Mouse (Mus musculus) hindbrain, embryonic 10.5 days (tissue): ENCODE results near the gene Snx1. TPM values are rescaled to one million over a fixed set of nuclear protein-coding genes. Genes with fewer than 3 reads are reported as not detected.

Experiments used
- DNase-seq: peaks from one replicate; pipeline ENCODE4 v3.0.0-alpha.2; 2017; ENCODE audit warnings: low spot score
- H3K27ac ChIP-seq: fragments of 300-500 bp; sonication (generic); 2 replicates; pipeline ENCODE4 v1.5.1; 2016; ENCODE audit warnings: mild to moderate bottlenecking, moderate library complexity
- H3K27me3 ChIP-seq: fragments of 300-500 bp; sonication (generic); 2 replicates; pipeline ENCODE4 v1.6.1; 2016; ENCODE audit warnings: mild to moderate bottlenecking; ENCODE audit not compliant: poor library complexity, insufficient read depth, severe bottlenecking
- H3K36me3 ChIP-seq: fragments of 300-500 bp; sonication (generic); 2 replicates; pipeline ENCODE4 v1.6.1; 2016; ENCODE audit warnings: mild to moderate bottlenecking, moderate library complexity
- H3K4me1 ChIP-seq: fragments of 300-500 bp; sonication (generic); replicated peaks from 2 replicates; pipeline ENCODE4 v1.6.1; 2016; ENCODE audit warnings: mild to moderate bottlenecking
- H3K4me3 ChIP-seq: fragments of 300-500 bp; sonication (generic); 2 replicates; pipeline ENCODE4 v1.5.1; 2016; ENCODE audit warnings: mild to moderate bottlenecking, moderate library complexity
- H3K9me3 ChIP-seq: fragments of 300-500 bp; sonication (generic); 2 replicates; pipeline ENCODE4 v1.6.1; 2016; ENCODE audit warnings: mild to moderate bottlenecking, moderate library complexity
- WGBS: fragments of 180-500 bp; shearing (Covaris S2); methylation state at CpG from one replicate; pipeline ENCODE4 v1.1.7; 2016; 5-methylcytosine and 5-hydroxymethylcytosine counted together
- polyA plus RNA-seq: library from polyadenylated mRNA; unstranded; fragments of >200 nt; fragmentation: Nextera tagmentation; extraction: Ambion mirVana; gene quantifications from 2 replicates; pipeline ENCODE4 v1.2.1, GENCODE M21; 2016

Snx1 gene
- 128 and 136 TPM in 2 replicates for polyA plus RNA-seq

DNA sequence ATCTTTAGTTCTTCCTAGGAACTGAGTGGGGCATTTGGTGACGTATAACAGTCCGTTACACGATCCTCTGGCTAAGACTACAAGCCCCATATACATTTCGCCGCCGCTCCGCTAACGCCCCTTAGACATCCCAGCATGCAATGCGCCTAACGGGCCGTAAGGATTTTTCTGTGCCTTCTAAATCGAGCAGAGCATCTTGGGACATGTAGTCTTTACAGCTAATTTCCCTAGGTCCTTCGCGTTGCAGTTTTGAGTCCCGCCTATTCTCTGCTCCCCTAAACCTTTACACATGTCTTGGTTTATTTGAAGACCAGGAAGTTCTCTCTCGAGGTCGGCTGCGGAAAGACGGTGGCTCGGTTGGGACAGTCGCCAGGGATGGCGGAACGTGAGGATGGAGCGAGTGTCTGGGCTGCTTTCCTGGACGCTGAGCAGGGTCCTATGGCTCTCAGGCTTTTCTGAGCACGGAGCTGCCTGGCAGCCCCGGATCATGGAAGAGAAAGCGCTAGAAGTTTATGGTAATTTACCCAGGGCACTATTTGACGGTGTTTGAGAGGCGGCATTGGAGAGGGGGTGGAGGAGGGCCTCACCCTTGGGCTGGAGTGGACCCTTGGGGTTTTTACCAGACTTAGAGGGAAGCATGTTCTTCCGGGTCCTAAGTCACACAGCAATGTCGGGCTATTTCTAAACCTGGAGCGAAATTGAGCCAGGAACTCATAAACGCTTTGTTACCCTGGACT, at the start of gene Snx1, which contains the start of gene Ciao2a:
Gene Snx1 (minus strand): TSS at position 132 of the 737 bp plus-strand sequence.
Gene Ciao2a (plus strand): TSS at position 156 of the 737 bp plus-strand sequence.
- Histone ChIP-seq H3K9me3 (no peaks in the 10 kb centered on the region), H3K4me1 (peaks cover 44% of the 10 kb centered on the region), H3K27ac (peak within 1 kb of the TSS; percentile 94), H3K36me3 (peaks cover 23% of the 10 kb centered on the region), H3K27me3 (no peaks in the 10 kb centered on the region), H3K4me3 (peak within 1 kb of the TSS; percentile 86)
- DNase-seq, result peak; percentile 93
- WGBS, result 2% methylated on average over 34 of the region's 34 CpGs

GRCm38 (mm10) chr9:66174985-66175384, 48.6 kb upstream of the Snx1 start:
- WGBS, result 84% methylated on average over 3 of the region's 3 CpGs
- H3K27ac ChIP-seq, result no peak overlapping the region
- no peak for DNase-seq

DNA sequence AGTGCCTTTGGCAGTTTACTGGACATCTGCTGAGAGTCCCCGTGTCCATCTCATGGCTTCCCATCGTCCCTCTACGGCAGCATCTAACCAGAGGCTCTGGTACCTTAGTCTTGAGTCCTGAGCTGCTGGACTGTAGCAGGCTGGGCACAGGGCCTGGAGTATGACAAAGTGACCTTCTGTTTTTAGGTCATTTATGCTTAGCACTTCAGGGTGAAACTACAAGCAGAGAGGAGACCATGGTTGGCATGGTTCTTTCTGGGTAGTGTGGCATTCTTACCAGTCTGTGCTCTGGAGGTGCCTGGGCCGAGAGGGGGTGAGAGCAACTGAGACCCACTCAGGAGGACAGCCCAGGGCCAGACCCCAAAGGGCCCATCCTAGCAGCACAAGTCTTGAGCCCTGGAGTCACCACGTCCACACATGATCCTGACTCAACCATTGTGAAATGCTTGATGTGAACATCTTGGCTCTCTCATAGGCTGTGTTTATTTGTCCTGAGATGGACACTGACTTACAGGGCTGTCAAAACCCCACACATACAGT, 47.0 kb upstream of the Snx1 start:
- Histone ChIP-seq H3K9me3 (no peaks in the 10 kb centered on the region), H3K36me3 (no peaks in the 10 kb centered on the region), H3K27me3 (no peaks in the 10 kb centered on the region), H3K27ac (no peak overlapping the region), H3K4me1 (peaks cover 42% of the 10 kb centered on the region), H3K4me3 (no peak overlapping the region)
- WGBS, result 95% methylated on average over 5 of the region's 5 CpGs
- DNase-seq, result no peak

More at GRCm38 (mm10) chr9:66174985-66175384, 48.6 kb upstream of the Snx1 start:
- no peaks in the 10 kb centered on the region for H3K36me3 ChIP-seq
- H3K27me3 ChIP-seq, result no peaks in the 10 kb centered on the region
- peaks cover 32% of the 10 kb centered on the region for H3K4me1 ChIP-seq
- no peaks in the 10 kb centered on the region for H3K9me3 ChIP-seq
- no peak overlapping the region for H3K4me3 ChIP-seq

GRCm38 (mm10) chr9:66171275-66171921, 45.0 kb upstream of the Snx1 start:
- H3K9me3 ChIP-seq, result no peaks in the 10 kb centered on the region
- no peaks in the 10 kb centered on the region for H3K27me3 ChIP-seq
- H3K4me1 ChIP-seq, result peaks cover 56% of the 10 kb centered on the region
- H3K4me3 ChIP-seq, result no peak overlapping the region
- no peaks in the 10 kb centered on the region for H3K36me3 ChIP-seq
- H3K27ac ChIP-seq, result peak overlapping the region; percentile 78
- WGBS, result 56% methylated on average over 12 of the region's 12 CpGs
- no peak for DNase-seq

DNA sequence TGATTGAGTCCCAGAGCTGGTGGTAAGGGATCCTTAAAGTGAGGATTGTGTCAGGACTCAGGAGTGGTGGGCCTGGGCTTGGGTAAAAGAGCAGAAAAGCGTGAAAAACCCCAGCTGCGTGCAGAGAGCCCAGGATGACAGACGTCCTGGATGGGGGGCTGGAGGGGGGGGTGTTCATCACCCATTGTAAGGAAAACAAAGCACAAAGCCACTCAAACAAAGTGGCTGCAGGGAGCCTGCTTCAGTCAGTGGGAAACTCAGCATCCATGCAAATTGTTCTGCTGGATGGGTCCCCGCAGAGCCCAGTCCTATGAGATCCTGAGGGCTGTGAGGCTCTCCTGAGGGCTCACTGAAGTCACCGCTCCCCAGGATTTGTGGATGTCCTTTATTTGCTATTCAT, 44.1 kb upstream of the Snx1 start:
- peak; percentile 66 for DNase-seq
- H3K4me3 ChIP-seq, result peak overlapping the region; percentile 9; the same call in 1 of the 2 replicates
- WGBS, result 12% methylated on average over 5 of the region's 5 CpGs
- H3K36me3 ChIP-seq, result no peaks in the 10 kb centered on the region
- peaks cover 65% of the 10 kb centered on the region for H3K4me1 ChIP-seq
- H3K9me3 ChIP-seq, result no peaks in the 10 kb centered on the region
- no peaks in the 10 kb centered on the region for H3K27me3 ChIP-seq
- H3K27ac ChIP-seq, result peak overlapping the region; percentile 82

DNA sequence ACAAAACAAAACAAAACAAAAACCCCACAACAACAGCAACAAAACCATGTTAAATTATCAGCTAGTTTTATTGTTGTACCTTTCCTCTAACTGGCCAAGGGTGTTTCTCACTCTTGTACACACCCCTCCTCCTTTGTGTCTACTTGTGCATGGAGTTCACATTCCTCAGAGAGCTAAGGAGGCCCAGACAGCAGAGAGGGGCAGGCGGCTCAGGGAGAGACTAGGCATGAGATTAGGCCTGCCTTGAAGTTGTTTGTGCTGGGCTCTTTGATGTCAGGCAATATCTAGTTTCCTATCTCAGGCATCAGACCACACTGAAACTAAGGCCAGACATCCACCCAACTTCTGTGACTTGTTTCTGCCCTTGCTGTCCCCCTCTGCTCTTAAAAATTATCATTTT, 41.8 kb upstream of the Snx1 start:
- Histone ChIP-seq H3K27ac (peak overlapping the region; percentile 59; the same call in 1 of the 2 replicates), H3K4me3 (no peak overlapping the region), H3K9me3 (no peaks in the 10 kb centered on the region), H3K36me3 (no peaks in the 10 kb centered on the region), H3K27me3 (no peaks in the 10 kb centered on the region), H3K4me1 (peaks cover 71% of the 10 kb centered on the region)
- no peak for DNase-seq
- WGBS, result 12% methylated on average over 1 of the region's 1 CpGs

DNA sequence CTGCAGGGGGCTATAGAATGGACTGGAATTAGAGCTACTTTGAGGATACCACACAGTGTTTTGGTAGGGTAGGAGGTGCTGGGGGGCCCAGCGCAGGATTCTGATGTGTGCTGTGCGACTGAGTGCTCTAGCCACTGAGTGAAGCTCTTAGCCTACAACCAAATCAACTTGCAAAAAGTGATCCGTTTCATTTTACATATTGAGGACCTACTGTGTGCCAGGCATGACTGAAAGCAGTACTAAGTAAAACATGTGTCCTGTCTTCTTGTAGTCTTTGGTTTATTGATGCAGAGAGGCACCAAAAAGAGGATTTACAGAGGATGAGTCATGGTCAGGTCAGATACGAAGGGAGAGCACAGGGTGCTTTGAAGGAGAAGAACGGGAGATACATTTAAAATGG, 40.8 kb upstream of the Snx1 start:
- DNase-seq, result no peak
- no peaks in the 10 kb centered on the region for H3K9me3 ChIP-seq
- H3K27ac ChIP-seq, result peak overlapping the region; percentile 59
- peaks cover 67% of the 10 kb centered on the region for H3K4me1 ChIP-seq
- H3K36me3 ChIP-seq, result no peaks in the 10 kb centered on the region
- no peaks in the 10 kb centered on the region for H3K27me3 ChIP-seq
- H3K4me3 ChIP-seq, result no peak overlapping the region
- 87% methylated on average over 5 of the region's 5 CpGs for WGBS

DNA sequence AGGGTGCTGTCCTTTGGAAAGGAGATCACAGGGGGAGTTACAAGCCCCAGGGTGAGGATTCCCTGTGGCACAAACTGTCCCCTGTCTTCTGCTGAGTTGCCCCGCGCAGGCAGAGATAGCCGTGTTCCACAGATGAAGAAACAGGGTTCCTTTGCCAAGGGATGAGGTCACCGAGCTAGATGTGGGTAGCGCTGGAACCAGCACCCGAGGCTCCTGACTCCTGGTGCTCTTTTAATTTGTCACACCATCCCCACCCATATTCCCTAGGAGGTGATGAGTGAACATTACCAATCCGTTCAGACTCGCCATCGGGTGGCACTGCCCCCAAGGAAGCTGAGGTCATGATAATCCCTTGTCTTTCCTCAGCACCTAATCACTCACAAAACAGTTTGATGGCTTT, 36.6 kb upstream of the Snx1 start:
- H3K36me3 ChIP-seq, result no peaks in the 10 kb centered on the region
- H3K4me1 ChIP-seq, result peaks cover 36% of the 10 kb centered on the region
- no peak overlapping the region for H3K4me3 ChIP-seq
- H3K9me3 ChIP-seq, result no peaks in the 10 kb centered on the region
- H3K27me3 ChIP-seq, result peaks cover 22% of the 10 kb centered on the region
- no peak for DNase-seq
- H3K27ac ChIP-seq, result no peak overlapping the region
- WGBS, result 86% methylated on average over 9 of the region's 9 CpGs

DNA sequence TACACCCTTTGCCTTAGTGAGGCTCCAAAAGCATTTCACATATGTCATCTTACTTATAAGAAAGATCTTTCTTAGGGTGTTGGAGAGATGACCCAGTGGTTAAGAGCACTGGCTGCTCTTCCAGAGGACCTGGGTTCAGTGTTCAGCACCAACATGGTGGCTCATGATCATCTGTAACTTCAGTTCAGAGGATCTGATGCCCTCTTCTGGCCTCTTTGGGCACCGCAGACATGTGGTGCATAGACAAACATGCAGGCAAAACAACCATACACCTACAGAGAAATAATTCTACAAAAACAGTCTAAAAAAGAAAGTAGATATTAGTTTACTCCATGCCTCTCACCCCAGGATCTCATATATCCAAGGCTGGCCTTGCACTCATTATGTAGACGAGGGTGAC, 33.8 kb upstream of the Snx1 start:
- H3K9me3 ChIP-seq, result no peaks in the 10 kb centered on the region
- H3K36me3 ChIP-seq, result no peaks in the 10 kb centered on the region
- no peak overlapping the region for H3K27ac ChIP-seq
- DNase-seq, result no peak
- peaks cover 39% of the 10 kb centered on the region for H3K27me3 ChIP-seq
- no peak overlapping the region for H3K4me3 ChIP-seq
- H3K4me1 ChIP-seq, result peaks cover 11% of the 10 kb centered on the region
- WGBS, result 93% methylated on average over 2 of the region's 2 CpGs

DNA sequence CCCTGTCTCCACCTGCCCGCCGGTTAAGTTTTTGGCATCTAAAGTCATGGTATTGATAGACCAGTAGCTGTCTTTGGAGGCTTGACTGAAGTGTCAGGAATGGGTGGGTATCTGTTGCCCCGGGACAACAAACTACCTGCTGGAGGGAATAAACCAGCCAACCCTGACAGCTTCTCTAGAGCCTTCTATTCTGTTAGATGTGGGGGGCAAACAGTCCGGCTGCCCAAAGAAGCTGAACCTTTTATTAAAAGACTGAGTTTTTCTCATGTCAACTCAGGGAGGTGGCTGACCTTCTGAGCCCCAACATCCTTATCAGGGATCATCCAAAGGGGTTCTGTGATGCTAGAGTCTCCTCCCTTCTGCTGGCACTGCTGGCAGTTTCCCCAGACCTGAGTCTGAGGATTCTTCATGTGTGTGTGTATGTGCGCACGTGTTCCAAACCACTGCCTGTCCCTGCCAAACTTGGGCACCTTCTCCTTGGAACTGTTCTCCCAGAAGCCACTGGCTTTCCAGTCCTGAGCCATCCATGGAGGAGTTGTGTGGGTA, 32.6 kb upstream of the Snx1 start:
- Histone ChIP-seq H3K36me3 (no peaks in the 10 kb centered on the region), H3K27me3 (peaks cover 39% of the 10 kb centered on the region), H3K27ac (no peak overlapping the region), H3K4me3 (no peak overlapping the region), H3K9me3 (no peaks in the 10 kb centered on the region), H3K4me1 (peaks cover 8% of the 10 kb centered on the region)
- WGBS, result 82% methylated on average over 6 of the region's 6 CpGs
- no peak for DNase-seq

- Histone ChIP-seq H3K36me3 (no peaks in the 10 kb centered on the region), H3K4me3 (peak within 1 kb of the TSS; percentile 56), H3K27me3 (peaks cover 43% of the 10 kb centered on the region), H3K27ac (peak within 1 kb of the TSS; percentile 81), H3K9me3 (no peaks in the 10 kb centered on the region), H3K4me1 (peaks cover 11% of the 10 kb centered on the region)
- peak; percentile 74 for DNase-seq
- 3% methylated on average over 58 of the region's 58 CpGs for WGBS
Measured at GRCm38 (mm10) chr9:66157958-66158830, 31.8 kb upstream of the Snx1 start, which contains the start of gene Dapk2. Dapk2 (plus strand) TSS chr9:66158223.

- DNase-seq, result no peak
- Histone ChIP-seq H3K36me3 (no peaks in the 10 kb centered on the region), H3K4me1 (peaks cover 22% of the 10 kb centered on the region), H3K27ac (no peak overlapping the region), H3K27me3 (peaks cover 61% of the 10 kb centered on the region), H3K9me3 (no peaks in the 10 kb centered on the region), H3K4me3 (no peak overlapping the region)
- WGBS, result 83% methylated on average over 1 of the region's 1 CpGs
Measured at GRCm38 (mm10) chr9:66155534-66155933, 29.1 kb upstream of the Snx1 start.
